ENCODE assay signal across 8 mouse cellular contexts in the genomic region with DNA sequence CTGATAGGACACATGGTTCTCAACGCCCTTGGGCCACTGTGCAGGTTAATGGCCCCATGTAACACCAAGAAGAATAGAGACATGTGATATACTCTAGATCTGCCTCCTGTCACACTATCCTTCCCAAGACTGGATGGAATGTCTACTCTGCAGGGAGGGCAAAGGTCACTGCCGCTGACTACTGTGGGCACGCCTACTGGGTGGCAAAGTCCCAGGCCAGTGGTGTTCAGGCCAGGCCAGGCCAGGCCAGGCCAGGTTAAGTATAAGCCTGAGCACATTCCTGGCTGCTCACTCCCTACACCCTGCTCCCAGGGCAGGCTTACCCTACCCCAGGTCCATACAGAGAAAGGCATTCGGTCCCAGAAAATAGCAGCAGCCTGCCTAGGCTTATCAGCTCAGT. TPM values are rescaled to one million over a fixed set of nuclear protein-coding genes. Genes with fewer than 3 reads are reported as not detected.
DNase-seq lines count a peak whose midpoint lies in the region; ATAC-seq lines count a peak whose summit lies in the region.
"Had no signal": no experiment of that assay in that cellular context is flagged by ENCODE, and none has a peak within 500 bp of the region (broad histone marks: within the 10 kb centered on the region; RNA-seq: fewer than 3 reads in every experiment).

No protein-coding gene starts in this region.

- DNase-seq in adipocyte (ENCODE audit: low spot score): peak; percentile 61
- peak; percentile 78 for DNase-seq in embryo, embryonic 10 days (ENCODE audit: low spot score)
- peak; percentile 44 for DNase-seq in heart, postnatal 4 days
- DNase-seq in liver: peak; percentile 53
- DNase-seq in layer of hippocampus, adult 9-11 months: no peak
- no peak for DNase-seq in right cerebral cortex, adult 2 months (ENCODE audit: low spot score in 2 of 2)
- DNase-seq: cerebellum, adult 18-20 months had no signal

- ATAC-seq in erythroid progenitor cell, adult 5-6 weeks (replicated peaks; ENCODE audit: low FRiP score, poor library complexity, severe bottlenecking): no peak

RNA-seq across cellular contexts. Expression of gene Uvrag, which starts 20.6 kb away (rescaled TPM):
- total RNA-seq in heart, postnatal 4 days (2021): 10 to 100 TPM; 33.2 to 34.5 TPM
- total RNA-seq in erythroid progenitor cell, adult 5-6 weeks (2015; ENCODE audit: low replicate concordance): 10.5 and 32.4 TPM in 2 replicates
- total RNA-seq in erythroid progenitor cell, adult 5-6 weeks (2017; ENCODE audit: low replicate concordance): 9.6 and 15.6 TPM in 2 replicates

RNA-seq across cellular contexts. Expression of gene Dgat2, which starts 21.0 kb away (rescaled TPM):
- total RNA-seq in heart, postnatal 4 days (2021): 10 to 100 TPM; 69.7 to 78.2 TPM
- total RNA-seq in erythroid progenitor cell, adult 5-6 weeks (2015; ENCODE audit: low replicate concordance): 0.42 and 7.6 TPM in 2 replicates
- 0.90 and 2.8 TPM in 2 replicates for total RNA-seq in erythroid progenitor cell, adult 5-6 weeks (2017; ENCODE audit: low replicate concordance)

Comparison
In these comparisons a context has a peak if more than half of its experiments do, and no peak if none do; other contexts are left out.
1. DNase-seq: peak in adipocyte (single experiment), embryo, embryonic 10 days (single experiment), heart, postnatal 4 days (single experiment) and liver (single experiment); none in layer of hippocampus, adult 9-11 months (single experiment) and right cerebral cortex, adult 2 months (0 of 2).
2. RNA of gene Dgat2, which starts 21.0 kb away (total RNA-seq): 69.7 to 78.2 TPM in heart, postnatal 4 days; 0.42 to 7.6 TPM in erythroid progenitor cell, adult 5-6 weeks; every median in the first group is over 4 times any median in the second.